ENCODE assay signal across 9 mouse cellular contexts in genomic region chr9:57935683-57936437, GRCm38 (mm10). TPM values are rescaled to one million over a fixed set of nuclear protein-coding genes. Genes with fewer than 3 reads are reported as not detected.
DNase-seq lines count a peak whose midpoint lies in the region; ATAC-seq and TF ChIP-seq lines count a peak whose summit lies in the region.
"Had no signal": no experiment of that assay in that cellular context is flagged by ENCODE, and none has a peak within 500 bp of the region (broad histone marks: within the 10 kb centered on the region; RNA-seq: fewer than 3 reads in every experiment).

No protein-coding gene starts in this region.

- H3K27me3 ChIP-seq in neural tube, embryonic 15.5 days (replicated peaks) = peaks cover 14% of the 10 kb centered on the region; the same call in 1 of the 2 replicates

- no peak overlapping the region for H3K9ac ChIP-seq in neural tube, embryonic 15.5 days (replicated peaks)
- H3K9ac ChIP-seq: stomach, embryonic 15.5 days had no signal

- H3K4me3 ChIP-seq in neural tube, embryonic 15.5 days (replicated peaks) = no peak overlapping the region
- no peak overlapping the region for H3K4me3 ChIP-seq in lung, adult 2 months (replicated peaks; ENCODE audit: extremely low read depth, low read depth, low read length)
- H3K4me3 ChIP-seq: stomach, embryonic 15.5 days had no signal

- 30% methylated on average over 6 of the region's 6 CpGs for WGBS in neural tube, embryonic 15.5 days
- WGBS in lung, adult 2 months = 30% methylated on average over 6 of the region's 6 CpGs

- H3K27ac ChIP-seq in neural tube, embryonic 15.5 days (replicated peaks) = no peak overlapping the region
- H3K27ac ChIP-seq: stomach, embryonic 15.5 days had no signal

- peak; percentile 93 for TF ChIP-seq CTCF in lung, adult 2 months (IDR thresholded peaks at IDR 0.05; ENCODE audit: insufficient read depth, low read length)

- no peaks in the 10 kb centered on the region for H3K36me3 ChIP-seq in neural tube, embryonic 15.5 days
- H3K36me3 ChIP-seq: stomach, embryonic 15.5 days had no signal

- DNase-seq in neural tube, embryonic 10.5 days (ENCODE audit: extremely low spot score, low spot score) = peak; percentile 74
- peak; percentile 93 to 96 for DNase-seq in cerebellum, adult 18-20 months
- peak; percentile 66 to 75 for DNase-seq in gastrocnemius, adult 8-10 months (ENCODE audit: low spot score in 2 of 2)
- peak; percentile 88 for DNase-seq in kidney, postnatal 14 days
- peak; percentile 85 for DNase-seq in lung, adult 2 months
- DNase-seq in right cerebral cortex, adult 2 months (ENCODE audit: low spot score in 2 of 2) = peak; percentile 92 to 93
- peak; percentile 70 to 72 for DNase-seq in urinary bladder, adult 18-20 months (ENCODE audit: low spot score in 2 of 2)

- TF ChIP-seq POLR2A in lung, adult 2 months (IDR thresholded peaks at IDR 0.05; ENCODE audit: borderline replicate concordance, extremely low read depth, low read depth, low read length) = no peak

- H3K4me1 ChIP-seq in neural tube, embryonic 15.5 days = peaks cover 12% of the 10 kb centered on the region
- H3K4me1 ChIP-seq in lung, adult 2 months (ENCODE audit: control insufficient read depth, insufficient read depth, low read length) = peaks cover 3% of the 10 kb centered on the region

- no peak for ATAC-seq in neural tube, embryonic 15.5 days (ENCODE audit: low FRiP score)

- H3K4me2 ChIP-seq in neural tube, embryonic 15.5 days = no peak overlapping the region
- H3K4me2 ChIP-seq: stomach, embryonic 15.5 days had no signal

- H3K9me3 ChIP-seq in neural tube, embryonic 15.5 days (replicated peaks) = no peaks in the 10 kb centered on the region
- H3K9me3 ChIP-seq: stomach, embryonic 15.5 days had no signal

RNA-seq across cellular contexts. Expression of gene Sema7a, which starts 4.1 kb away (rescaled TPM):
- polyA plus RNA-seq in neural tube, embryonic 15.5 days (2015; fragmentation: Nextera tagmentation; extraction: Ambion mirVana) = 2.0 and 2.9 TPM in 2 replicates
- total RNA-seq in gastrocnemius, adult 8-10 months (2022) = 10 to 100 TPM in 1 of 4 experiments, 1 to 10 TPM in 3; 5.9 to 11.0 (median 7.8) TPM
- polyA plus RNA-seq in lung, adult 2 months (2012; rRNA removed) = 69.3 and 90.1 TPM in 2 replicates

RNA-seq across cellular contexts. Expression of gene Ubl7, which starts 25.1 kb away (rescaled TPM):
- 158 and 175 TPM in 2 replicates for polyA plus RNA-seq in neural tube, embryonic 15.5 days (2015; fragmentation: Nextera tagmentation; extraction: Ambion mirVana)
- total RNA-seq in gastrocnemius, adult 8-10 months (2022) = 10 to 100 TPM; 85.4 to 92.1 (median 90.3) TPM
- polyA plus RNA-seq in lung, adult 2 months (2012; rRNA removed) = 131 and 138 TPM in 2 replicates

Comparison
In these comparisons a context has a peak if more than half of its experiments do, and no peak if none do; other contexts are left out.
1. RNA of gene Sema7a, which starts 4.1 kb away (polyA plus RNA-seq): 69.3 to 90.1 TPM in lung, adult 2 months; 2.0 to 2.9 TPM in neural tube, embryonic 15.5 days; every median in the first group is over 10 times any median in the second.
2. Peak in every context shown above with its lines, with median percentiles within 50 percentile points of each other: DNase-seq.